Mouse (Mus musculus) adrenal gland, postnatal 14 days (tissue): ENCODE results near the gene Trmt5. TPM values are rescaled to one million over a fixed set of nuclear protein-coding genes. Genes with fewer than 3 reads are reported as not detected.

Source experiments
- DNase-seq: peaks from one replicate; pipeline ENCODE4 v3.0.0; 2021; ENCODE audit warnings: mixed read lengths
- long read RNA-seq, 2 experiments: library from polyadenylated mRNA; stranded (forward); transcript quantifications; one replicate each; pipeline ENCODE4 v2.0.0; 2021
- total RNA-seq: library from RNA; stranded (reverse); gene quantifications from 2 replicates; pipeline ENCODE4 v1.2.3, GENCODE M21; 2021

The Trmt5 gene
- 16.5 and 17.5 TPM in 2 replicates for total RNA-seq
- long read RNA-seq, experiment 1, transcript Trmt5-201 (5 exons, 2,066 nt) = major isoform, 9 of 12 reads
- long read RNA-seq, experiment 1, partial matches to known transcripts = 2 of 12 reads
- long read RNA-seq, experiment 1, other reads (novel, unspliced or antisense) = 1 of 12 reads
- long read RNA-seq, experiment 2, partial matches to known transcripts = 1 of 6 reads
- long read RNA-seq, experiment 2, other reads (novel, unspliced or antisense) = 2 of 6 reads

DNA sequence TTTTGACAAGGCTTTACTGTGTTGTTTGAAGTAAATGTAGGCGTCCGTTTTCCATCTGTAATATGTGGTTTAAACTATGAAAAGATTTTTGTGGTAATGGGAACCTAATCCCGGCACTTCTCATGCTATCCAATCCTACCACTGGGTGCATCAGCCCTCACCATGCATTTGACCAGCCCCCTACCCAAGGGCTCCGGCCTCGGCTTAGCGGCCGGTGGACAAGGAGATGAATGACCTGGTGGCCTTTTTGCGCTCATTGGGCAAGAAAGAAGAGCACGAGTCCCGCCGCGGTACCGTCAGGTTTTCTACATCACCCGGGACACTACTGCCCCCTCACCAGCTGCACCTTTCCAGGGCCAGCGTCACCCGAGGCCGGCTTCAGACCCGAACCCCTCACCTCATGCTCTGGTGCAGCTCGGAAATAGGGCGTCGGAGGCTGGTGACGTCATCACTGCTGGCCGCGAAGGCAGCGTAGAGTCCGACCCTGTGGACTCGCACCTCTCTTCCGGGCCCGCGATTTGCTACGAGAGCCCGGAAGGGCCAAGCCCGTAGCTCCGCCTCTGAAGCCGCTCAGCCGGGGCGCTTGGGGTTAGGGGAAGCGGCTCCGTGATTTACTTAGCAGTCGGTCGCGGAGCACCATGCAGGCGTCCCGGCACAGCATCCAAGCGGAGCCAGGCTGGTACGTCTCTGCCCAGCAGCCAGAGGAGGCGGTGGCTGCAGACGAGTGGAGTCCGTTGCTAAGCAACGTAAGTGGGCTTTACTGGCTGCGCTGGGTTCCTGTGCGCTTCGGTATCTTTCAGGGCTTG is at the start of gene Trmt5, which contains the start of gene Slc38a6:
Gene Trmt5 (minus strand): TSS at position 424 of the 806 bp plus-strand sequence.
Gene Slc38a6 (plus strand): TSS at position 493 of the 806 bp plus-strand sequence.
- peak; percentile 95 for DNase-seq

DNA sequence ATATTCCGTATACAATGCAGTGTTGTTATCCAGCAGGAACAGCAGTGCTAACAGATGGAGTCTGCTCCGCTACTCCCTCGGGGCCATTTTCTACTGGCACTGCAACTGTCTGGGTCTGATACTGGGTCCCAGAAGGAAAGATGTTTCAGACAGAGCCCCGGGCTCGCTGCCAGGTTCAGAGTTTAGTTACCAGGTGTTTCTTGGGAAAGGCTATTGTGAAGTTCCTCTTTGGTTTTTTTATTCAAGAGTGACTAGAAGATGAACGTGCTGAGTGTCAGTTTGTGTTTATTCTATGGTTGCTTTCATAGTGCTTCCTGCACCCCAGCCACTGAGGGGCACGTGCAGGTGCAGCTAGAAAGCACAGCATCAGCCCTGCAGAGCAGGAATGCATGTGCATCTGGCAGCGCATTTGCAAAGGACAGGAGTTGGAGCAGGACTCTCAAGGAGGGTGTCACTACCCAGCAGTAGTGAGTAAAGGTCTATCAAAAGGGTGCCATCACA is 47.6 kb upstream of the Trmt5 start:
- DNase-seq = no peak

DNA sequence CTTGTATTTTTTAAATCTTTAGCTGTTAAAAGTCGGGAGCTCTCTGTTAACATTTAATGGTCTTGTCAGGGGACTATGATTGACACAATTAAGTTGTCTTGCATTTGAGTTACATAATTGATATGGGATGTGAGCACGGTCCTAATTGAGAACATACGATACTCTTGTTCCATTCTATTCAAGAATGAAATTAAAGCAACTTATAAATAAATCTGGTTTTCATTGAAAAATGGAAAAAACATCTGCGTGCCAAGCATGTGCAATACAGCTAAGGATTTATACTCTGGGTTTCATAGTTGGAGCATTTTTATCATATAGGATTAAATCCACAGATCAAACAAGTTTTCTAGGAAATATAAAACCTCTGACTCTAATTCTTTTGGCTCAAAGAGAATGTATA is 46.2 kb upstream of the Trmt5 start:
- no peak for DNase-seq

DNA sequence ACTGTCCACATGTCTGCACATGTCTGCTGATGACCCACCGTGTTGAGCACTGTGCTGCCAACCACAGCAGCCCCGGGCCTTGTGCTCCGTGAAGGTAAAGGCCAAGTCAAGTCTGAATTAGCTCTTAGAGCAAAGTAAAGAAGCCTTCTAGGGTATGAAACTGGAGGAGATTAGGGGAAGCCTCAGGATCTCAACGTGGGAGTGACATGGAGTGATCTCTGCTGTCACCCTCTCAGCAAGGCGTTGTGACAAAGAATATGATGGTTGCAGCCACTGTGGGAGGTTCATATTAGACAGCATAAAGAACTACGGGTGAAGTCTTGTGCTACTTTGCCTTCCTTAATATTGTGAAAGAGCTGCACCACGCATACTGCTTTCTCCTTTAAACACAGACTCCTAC is 43.7 kb upstream of the Trmt5 start:
- no peak for DNase-seq

DNA sequence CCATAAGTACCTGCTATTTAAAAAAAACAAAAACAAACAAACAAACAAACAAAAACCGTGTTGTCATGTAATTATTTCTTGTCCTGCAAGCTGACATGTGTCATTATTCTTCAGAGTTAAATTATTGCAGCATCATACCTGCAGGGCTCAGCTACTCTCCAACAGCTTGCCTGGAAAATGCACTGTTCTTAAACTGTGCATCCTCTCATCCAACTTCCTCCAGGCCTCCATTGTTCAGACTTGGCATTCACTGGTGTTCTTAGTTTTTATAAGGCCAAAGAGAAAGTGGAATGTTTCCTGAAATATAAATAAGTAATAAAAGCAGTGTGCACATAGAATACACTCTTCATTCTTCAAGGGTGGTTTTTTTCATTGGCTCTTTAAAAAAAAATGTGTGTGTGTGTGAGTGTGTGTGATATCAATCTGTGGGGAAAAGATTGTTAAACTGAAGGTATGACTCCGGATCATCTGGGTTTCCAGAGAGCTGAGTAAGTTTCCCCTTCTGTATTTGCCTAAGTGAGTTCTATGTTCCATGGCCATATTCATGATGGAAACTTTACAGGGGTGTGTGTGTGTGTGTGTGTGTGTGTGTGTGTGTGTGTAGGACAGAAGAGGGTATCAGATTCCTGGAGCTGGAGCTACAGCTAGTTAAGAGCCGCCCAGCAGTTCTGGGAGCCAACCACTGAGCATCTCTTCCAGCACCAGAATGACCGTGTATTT is 42.1 kb upstream of the Trmt5 start:
- DNase-seq = no peak

DNA sequence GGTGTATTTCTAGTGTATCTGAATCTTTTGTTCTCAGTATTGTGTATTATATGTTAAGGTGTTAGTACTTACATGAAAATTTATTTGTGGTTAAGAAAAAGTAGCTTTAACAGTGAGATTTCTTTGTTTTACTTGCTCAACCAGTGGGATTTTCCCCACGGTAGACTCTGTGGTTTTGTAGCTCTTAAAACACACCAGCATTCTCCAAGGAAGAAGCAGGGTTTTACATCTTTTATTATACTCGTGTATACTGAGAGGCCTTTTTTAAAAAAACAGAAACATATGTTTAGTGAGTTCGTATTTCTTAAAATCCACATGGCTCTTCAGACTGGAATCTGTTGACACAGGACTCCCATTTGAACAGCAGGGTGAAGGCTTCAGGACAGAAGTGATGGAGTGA is 40.9 kb upstream of the Trmt5 start:
- no peak for DNase-seq

DNA sequence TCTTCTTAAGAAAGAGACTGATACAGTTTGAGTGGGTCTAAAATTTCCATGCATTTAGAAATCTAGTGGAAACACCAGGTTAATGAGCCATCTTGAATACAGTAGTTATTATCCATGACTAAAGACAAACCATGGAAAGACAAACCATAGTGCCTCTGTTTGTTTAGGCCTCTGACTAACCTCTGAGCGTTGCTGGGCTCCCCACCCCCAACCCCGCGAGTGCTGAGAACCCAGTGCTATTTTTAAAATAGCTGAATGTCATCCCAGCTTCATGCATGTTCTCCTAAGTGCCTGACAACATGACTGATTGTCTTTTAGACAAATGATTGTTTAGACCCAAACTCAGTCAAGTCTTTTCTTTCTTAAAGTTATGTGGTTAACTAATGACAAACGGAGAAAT is 39.1 kb upstream of the Trmt5 start:
- peak; percentile 47 for DNase-seq

DNA sequence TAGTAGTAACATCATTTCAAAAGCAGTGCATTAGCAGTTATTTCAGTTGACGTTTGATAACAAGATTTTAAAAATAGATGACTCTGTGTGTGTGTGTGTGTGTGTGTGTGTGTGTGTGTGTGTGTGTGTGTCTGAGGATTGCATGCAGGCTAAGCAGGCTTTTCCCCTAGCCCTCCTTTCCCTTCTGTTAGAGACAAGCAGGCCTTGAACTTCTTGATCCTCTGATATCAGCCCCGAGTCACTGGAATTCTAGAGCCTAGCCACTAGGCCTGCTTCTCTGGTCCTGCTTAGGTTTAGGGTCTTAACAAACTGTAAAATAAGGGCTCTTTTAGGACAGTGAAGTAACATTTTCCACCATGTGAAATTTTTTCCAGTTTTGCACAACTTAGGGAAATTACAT is 38.7 kb upstream of the Trmt5 start:
- no peak for DNase-seq

DNA sequence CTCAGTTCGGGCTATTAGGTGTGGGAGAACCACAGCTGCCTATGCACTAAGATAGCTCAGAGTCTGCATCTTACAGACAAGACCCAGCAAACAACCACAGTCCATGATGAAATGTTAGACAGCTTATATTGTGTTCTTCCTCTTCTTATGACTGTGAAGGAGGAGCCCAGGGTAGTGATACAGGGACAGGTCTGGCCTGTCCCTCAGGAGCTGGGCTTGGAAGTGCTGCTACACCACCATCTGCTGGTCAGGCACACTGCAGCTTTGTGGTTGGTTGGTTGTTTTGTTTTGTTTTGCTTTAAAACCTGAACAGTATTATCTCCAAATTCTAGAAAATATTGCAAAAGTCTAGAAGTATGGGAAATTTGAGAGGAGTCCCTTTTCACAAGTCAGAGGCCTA is 38.2 kb upstream of the Trmt5 start:
- peak; percentile 70 for DNase-seq

DNA sequence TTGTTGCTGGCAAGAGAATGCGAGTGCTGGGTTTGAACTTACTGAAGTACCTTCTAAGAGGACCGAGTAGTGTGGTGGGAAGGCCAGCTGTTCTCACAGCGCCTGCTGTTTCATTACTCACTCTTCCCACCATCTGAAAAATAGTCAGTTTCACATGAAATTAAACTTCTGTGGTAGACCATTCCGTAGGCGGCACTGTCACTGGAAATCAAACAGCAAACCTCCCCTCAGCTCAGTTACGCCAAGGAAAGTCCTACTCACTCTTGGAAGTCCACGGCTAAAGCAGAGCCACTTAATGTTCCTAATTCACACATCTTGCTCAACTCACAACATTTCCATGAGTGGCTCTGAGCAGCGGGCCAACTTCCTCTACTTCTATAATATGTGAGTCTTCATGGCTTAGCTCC is 37.7 kb upstream of the Trmt5 start:
- DNase-seq = no peak

DNA sequence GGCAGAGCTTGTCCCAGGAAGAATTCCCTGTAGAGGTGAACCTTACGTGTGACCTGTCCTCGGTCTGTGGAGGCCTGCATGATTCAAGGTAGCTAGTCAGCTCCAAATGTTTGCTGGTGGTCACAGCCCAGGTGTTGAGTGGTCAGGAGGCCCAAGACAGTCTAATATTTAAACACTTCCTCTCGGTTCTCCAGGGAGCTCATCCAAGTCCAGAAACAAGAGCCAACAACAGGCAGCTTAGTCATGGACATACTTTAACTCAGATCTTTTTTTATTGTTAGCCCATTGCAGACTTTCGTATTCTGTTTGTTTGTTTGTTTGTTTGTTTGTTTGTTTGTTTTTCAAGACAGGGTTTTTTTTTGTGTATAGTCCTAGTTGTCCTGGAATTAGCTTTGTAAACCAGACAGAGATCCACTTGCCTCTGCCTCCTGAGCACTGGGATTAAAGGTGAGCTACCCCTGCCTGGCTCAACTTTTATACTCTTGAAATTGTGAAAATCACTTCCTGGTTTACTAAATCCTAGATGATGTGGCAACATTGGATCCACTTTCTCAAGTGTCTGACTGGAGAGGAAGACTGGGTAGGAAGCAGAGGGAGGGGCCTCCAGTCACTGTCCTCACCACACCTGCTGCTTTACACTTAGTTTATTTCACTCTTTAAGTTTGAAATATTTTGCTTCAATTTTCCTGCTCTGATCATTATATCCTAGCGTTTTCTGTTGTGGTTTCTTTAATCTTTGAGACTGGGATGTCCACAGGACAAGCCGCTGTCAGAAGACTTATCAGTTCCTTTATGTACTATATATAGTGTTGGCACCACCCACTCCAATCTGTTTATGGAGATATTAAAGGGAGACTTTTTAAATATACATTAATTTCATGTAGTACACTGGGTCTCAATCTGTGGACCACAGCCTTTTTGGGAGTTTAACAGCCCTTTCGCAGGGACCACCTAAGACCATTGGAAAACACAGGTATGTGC is 31.5 kb upstream of the Trmt5 start:
- DNase-seq = no peak

DNA sequence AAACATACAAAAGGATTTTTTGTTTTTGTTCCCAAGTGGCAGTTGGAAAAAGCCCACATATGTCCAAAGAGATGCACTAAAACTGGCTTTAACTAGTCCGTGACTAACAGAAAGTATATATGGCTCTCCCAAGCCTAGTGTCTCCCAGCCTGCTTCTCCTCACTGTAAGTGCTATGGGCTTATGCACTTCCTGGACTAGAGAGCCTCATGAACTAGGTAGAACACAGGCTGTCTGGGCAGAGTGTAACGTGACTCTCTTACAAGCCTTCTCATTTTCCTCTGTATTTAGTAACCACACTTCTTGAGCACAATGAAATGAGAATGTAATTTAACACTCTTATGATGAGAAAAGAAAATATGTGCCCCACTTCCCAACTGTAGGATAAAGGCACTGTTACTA is 22.2 kb upstream of the Trmt5 start:
- no peak for DNase-seq

DNA sequence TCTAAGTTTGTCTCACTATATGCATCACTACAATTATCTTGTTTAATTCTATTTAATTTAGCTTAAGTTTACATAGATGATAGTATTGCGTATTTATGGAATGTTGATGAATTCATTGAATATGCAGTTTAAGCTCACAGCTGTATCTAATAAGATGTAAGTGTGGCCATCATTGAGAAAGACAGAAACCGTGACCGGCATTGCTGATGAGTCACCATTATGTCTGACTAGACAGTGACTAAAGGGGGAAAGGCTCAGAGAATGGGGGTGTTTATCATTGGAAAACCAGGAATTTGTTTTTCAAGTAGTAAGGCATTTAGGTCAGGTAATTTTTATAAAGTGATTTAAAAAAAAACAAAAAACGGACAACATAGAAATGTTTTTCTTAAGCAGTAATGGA is 21.2 kb upstream of the Trmt5 start:
- no peak for DNase-seq

DNA sequence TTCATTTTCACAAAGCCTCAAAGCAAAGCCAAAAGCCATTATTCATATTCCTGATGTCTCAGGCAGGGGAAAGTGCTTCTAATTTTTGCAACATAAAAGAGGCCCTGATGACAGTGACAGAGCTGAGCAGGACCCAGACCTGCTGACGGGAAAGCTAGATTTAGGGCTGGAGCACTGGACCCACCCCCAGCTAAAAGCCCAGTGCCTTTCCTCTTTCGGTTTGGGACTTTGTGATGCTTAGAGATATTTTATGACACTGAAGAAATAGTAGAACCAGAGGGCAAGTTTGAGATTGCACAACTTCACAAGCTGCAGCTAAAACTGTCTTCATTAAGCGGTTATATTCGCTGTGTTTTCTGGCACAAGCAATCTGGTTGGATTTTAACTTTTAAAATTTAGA is 18.1 kb upstream of the Trmt5 start:
- peak; percentile 34 for DNase-seq

DNA sequence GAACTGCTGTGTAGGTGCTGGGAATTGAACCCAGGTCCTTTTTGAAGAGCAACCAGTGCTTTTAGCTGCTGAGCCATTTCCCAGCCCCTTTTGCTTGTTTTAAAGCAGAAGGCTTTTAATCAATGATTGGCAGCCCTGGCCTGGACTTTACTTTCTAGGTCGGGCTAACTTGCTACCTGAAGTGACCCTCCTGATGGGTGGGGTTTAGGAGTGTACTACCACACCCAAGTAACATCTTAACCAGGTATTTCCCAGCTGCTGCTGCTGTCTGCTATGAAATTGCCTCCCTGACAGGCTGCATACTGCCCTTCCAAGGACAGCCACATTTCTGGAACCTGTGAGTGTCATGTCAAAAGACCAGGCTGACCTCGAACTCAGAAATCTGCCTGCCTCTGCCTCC is 14.0 kb upstream of the Trmt5 start:
- DNase-seq = no peak

DNA sequence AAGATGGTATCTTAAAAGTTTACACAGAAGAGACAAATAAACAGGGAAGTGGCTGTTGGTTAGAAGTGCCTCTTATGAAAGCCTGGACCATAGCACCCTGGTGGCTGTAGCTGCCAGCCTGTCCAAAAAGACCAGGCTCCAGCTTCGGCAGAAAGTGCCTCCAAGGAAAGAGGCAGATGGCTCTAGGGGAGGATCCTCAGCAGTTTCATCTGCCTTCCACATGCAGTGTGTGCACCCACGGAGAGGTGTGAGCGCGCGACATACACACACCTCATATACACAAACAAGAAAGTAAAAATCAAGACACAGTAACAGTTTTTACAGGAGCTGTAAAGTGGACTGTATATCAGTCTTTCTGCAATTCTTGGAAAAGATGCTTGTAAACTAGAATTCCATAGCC is 12.1 kb upstream of the Trmt5 start:
- DNase-seq = no peak

DNA sequence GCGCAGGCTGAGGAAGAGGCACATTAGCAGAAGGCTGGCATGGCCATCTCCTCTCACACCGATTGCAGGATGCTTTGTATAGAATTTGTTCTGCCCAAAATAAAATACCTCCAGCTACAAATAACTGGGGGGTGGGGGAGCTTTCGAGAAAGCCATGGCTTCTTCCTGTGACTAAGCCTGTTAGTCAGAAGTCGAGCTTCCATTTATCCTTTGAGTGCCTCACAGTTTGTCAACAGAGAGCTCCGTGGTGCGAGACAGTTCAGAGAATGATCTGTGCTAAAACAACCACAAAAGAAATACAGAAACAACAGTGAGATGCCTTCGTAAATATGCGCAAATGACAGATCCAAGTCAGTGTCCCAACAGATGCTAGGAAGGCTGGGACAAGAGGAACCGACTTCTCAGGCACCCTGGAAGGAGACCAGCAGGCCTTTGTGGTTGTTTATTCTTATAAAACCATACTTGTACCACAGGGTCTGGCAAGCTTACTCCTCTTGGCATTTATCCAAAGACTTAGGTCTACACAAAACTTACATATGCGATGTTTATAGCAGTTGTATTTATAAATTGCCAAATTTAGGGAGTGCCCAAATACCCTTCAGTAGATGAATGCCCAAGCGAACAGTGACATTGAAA is 9.1 kb upstream of the Trmt5 start:
- DNase-seq = no peak

DNA sequence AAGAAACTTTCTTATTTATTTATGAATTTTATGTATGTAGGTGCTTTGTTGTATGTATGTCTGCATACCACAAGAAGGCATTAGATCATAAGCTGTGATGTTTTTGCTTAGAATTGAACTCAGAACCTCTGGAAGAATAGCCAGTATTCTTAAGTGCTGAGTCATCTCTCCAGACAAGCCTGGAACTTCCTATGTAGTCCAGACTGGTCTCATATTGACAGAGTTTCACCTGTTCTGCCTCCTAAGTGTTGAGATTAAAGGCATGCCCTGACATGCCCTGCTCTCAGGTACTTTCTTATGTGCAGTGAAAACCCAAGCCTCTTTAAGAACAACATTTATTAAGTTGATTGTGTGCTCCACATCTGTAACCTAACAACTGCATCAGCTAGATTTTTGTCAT is 8.4 kb upstream of the Trmt5 start:
- no peak for DNase-seq

DNA sequence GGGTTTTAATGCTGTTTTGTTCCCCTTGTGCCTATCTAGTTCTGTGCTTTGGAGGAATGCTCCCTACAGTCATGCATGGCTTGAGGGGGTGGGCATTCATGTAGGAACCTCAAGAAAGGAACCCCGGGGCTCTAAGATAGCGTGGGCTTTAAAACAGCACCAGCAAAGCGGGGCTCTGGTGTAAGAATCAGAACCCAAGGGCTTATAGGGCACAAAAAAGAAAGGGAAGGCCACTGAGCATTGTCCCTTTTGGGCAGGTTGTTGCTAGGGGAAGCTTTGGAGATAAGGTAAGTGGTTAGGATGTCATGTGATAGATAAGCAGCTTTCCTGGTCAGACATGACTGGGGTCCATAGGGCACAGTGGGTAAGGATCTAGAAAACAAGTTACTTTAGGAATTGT is 2.1 kb upstream of the Trmt5 start:
- DNase-seq = no peak

DNA sequence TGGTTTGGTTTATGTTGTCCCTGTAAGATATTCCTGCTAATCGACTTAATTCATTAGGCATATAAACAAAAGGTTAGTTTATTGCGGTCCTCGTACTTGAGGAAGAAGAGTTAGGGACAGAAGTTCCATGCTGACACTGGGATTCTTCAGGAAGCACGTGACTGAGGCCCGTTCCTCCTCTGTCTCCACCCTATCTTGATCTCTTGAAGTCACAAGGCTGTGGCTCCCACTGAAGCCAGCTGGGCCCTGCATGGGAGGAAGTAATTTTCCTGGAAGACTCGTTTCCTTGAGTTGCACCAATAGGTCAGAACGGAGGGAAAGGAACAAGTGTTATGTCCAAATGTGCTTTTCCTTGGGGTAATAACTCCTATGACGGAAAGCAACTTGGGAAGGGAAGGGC is 1.1 kb upstream of the Trmt5 start:
- peak; percentile 16 for DNase-seq

DNA sequence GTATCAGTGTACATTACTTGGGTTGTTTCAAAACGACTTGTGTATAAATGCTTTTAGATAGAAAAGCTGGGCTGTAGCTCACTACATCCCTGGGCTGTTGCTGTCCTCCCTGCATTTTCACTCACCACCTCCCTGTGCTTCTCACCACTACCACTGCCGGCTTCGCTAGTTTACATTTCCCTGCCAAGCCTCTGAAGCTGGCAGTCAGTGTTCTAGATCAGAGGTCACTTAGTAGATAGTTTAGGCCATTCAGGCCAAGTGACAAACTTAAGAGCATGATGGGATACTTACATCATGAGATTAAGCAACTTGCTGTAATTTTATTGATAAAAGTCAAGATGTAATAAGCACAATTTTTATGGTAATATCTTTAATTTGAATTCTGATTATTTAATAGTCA is 11.6 kb downstream of the Trmt5 start:
- peak; percentile 16 for DNase-seq
